Mouse (Mus musculus) gastrocnemius, postnatal 36 days (tissue): Measurements from ENCODE around the gene AI413582. TPM values are rescaled to one million over a fixed set of nuclear protein-coding genes. Genes with fewer than 3 reads are reported as not detected.

ENCODE experiments used
- DNase-seq, 2 experiments: peaks; one replicate each; pipeline ENCODE4 v3.0.0; 2022
- intact Hi-C: fragments of 180-260 bp; cut with DNase I; formaldehyde crosslinking; loops from one replicate; pipeline ENCODE4 v1.15.1; 2025
- total RNA-seq, 2 experiments: library from RNA; stranded (reverse); gene quantifications; 2 replicates each; pipeline ENCODE4 v1.2.3; 2021

The AI413582 gene
- total RNA-seq, 2 experiments from 2014 or later, result 2.7 to 2.8 TPM

DNA sequence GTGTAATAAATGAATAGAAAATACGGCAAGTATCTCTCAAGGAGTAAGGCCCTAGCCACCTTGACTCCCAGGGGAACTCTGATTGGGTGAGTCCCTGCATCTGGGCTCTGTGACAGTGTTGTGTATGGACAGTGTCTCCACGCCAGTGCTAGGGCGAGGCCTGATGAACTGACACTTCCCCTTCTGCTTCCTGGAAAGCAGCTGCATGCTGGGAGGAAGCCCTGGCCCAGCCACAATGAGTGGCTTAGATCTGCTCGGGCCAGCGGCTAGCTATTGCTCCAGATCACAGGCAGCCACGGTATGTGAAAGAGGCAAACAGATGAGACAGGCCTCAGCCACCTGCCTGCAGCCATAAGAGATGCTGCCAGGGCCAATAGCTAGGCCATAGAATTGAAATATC is 38.4 kb downstream of the AI413582 start:
- DNase-seq, result no peak
- intact Hi-C loops, result no loop called here

GRCm38 (mm10) chr17:27523121-27523520 is 42.4 kb downstream of the AI413582 start:
- intact Hi-C loops, result no loop called here
- no peak for DNase-seq

DNA sequence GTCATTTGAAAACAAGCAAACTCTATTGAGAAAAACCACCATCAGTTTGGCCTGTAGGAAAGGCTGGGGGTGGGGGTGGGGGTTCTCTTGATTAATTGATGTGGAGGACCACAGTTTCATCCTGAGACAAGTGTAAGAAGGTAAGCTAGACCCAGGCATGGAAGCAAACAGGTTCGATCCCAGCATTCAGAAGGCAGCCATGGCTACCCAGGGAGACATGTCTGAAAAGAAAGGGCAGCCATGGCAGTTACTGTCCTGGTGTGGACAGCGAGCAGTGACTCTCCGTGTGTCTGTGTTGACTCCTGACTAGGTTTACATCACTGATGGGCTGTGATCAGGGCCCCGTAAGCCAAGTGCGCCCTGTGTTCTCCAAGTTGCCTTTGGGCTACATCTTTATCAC is 44.3 kb downstream of the AI413582 start, which contains the start of gene Grm4:
Gene Grm4 (minus strand): TSS at position 101 of the 400 bp plus-strand sequence.
- intact Hi-C loops, result no loop called here
- DNase-seq, result no peak

- intact Hi-C loops, result no loop called here
- DNase-seq, result peak in 1 of 2 experiments; percentile 33
Observed at GRCm38 (mm10) chr17:27520557-27520956, 45.0 kb downstream of the AI413582 start.

GRCm38 (mm10) chr17:27518700-27519595 is 46.6 kb downstream of the AI413582 start:
- intact Hi-C loops, result loop anchor here (1.0 to 10.0 kb wide), 4 partner anchors 305 to 484 kb away; no protein-coding TSS in a partner anchor

GRCm38 (mm10) chr17:27518296-27518695 is 47.3 kb downstream of the AI413582 start:
- no peak for DNase-seq
- intact Hi-C loops, result loop anchor here (2.0 to 10.0 kb wide), 3 partner anchors 327 to 483 kb away; no protein-coding TSS in a partner anchor

More at GRCm38 (mm10) chr17:27518700-27519595, 46.6 kb downstream of the AI413582 start:
- no peak for DNase-seq

DNA sequence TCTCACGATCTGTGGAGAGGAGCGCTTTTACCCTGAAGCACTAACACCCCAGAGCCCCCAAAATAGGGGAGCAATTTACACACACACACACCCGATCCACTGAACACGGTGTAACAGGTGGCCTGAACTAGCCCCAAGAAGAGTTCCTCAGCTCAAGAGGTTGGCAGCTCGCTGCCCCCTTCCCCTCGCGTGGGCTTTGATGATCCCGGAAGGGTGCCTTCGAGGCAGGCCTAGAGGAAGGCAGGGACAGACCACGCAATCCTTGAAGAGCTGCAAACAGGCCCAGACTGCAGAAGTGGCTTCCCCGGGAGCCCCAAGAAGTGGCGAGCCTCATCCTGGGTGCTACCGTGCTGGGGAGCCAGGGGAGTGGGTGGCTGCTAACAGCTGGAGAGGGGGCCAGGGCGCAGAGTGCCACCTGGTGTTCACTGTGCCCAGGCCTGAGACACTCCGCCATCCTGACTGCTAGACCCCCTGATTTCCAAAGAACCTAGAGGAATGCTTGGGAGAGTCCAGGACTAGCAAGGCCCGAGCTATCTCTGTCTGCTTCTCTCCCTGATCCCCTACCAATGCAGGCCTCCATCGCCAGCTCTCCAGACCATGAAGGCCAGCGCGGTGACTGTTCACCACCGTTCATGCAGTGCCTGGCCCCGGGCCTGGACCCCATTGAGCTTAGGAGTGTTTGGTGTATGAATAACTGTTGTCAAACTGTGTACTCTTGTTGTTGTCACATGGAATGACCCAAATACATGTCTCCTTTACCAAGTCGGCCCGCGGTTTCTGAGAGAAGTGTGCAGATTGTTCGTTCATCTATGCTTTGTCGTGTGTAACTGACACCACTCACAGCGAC is 51.4 kb downstream of the AI413582 start:
- intact Hi-C loops, result loop anchor here (10.0 kb wide), 2 partner anchors 389 to 479 kb away; no protein-coding TSS in a partner anchor
- no peak for DNase-seq

Other genes starting within 250 kb of the AI413582 start
- gene Grm4, start 44.4 kb downstream of the AI413582 start, total RNA-seq, result under 1 TPM in 1 of 2 experiments, not detected in 1; 0.05 TPM
- gene Hmga1, start 9.3 kb downstream of the AI413582 start, total RNA-seq, result 10 to 100 TPM; 24.0 to 25.2 TPM
- 100 to 1,000 TPM; 232 to 233 TPM for gene Nudt3, start 57.7 kb upstream of the AI413582 start, total RNA-seq
- gene RPS10-NUDT3, start 69.5 kb upstream of the AI413582 start, total RNA-seq, result not detected
- gene Rps10, start 70.9 kb upstream of the AI413582 start, total RNA-seq, result 100 to 1,000 TPM; 294 to 354 TPM
- under 1 TPM; 0.18 to 0.59 TPM for gene Pacsin1, start 89.8 kb upstream of the AI413582 start, total RNA-seq
- not detected for gene Spdef, start 163.2 kb upstream of the AI413582 start, total RNA-seq